Mouse (Mus musculus) cerebellum, postnatal 14 days (tissue): Measurements from ENCODE around the gene Plxdc2.
"Not testable (repeated sequence)": the region's sequence is repeated elsewhere in the genome, so short reads cannot be mapped to it uniquely, and the experiment has no call there.

Experiments
- DNase-seq, 2 experiments: peaks; one replicate each; pipeline ENCODE4 v3.0.0; 2021; ENCODE audit warnings: mixed read lengths in 2 of 2

Gene Plxdc2

GRCm38 (mm10) chr2:16769149-16769548 lies 413.0 kb downstream of the Plxdc2 start:
- not testable (repeated sequence) for DNase-seq

- peak; percentile 22 to 25 for DNase-seq
These were observed 417.5 kb downstream of the Plxdc2 start for GRCm38 (mm10) chr2:16773398-16774113.

- DNase-seq: no peak
These were observed 418.0 kb downstream of the Plxdc2 start for GRCm38 (mm10) chr2:16774114-16774433.

GRCm38 (mm10) chr2:16795283-16795682 lies 439.2 kb downstream of the Plxdc2 start:
- DNase-seq: peak; percentile 22 to 40
